Mouse (Mus musculus): ENCODE measurements around the gene Cpa4.

- TF ChIP-seq CTCF (IDR thresholded peaks at IDR 0.05; ENCODE audit: low read depth, low read length) (no peak), POLR2A (IDR thresholded peaks at IDR 0.05; ENCODE audit: borderline replicate concordance, low read depth, low read length) (no peak)
Observed at GRCm38 (mm10) chr6:30568069-30568468, at the start of gene Cpa4.

Measured in bone marrow macrophage, adult 2 months (primary cell).